Mouse (Mus musculus): ENCODE results near the gene Ctr9.

DNA sequence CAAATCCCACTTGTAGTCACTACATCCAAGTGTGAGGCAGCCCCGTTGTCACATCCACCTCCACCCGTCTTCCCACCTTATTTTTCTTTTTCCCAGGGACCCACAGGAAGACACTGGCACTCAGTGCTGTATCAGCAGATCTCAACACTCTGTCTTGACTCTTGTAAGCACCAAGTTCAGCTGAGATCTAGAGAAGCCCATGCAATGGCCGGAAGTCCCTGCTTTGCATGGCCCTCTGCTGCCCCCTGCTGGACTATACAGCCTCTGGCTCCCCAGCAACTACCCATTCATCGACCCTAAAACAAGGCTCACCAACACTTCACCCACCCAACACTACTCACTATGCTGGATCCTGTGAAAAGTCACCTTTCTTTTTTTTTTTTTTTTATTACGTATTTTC is 13.9 kb upstream of the Ctr9 start:
- TF ChIP-seq CTCF (IDR thresholded peaks at IDR 0.05; ENCODE audit: extremely low read depth, insufficient read length, insufficient replicate concordance, low read depth, low read length) (peak; percentile 99), POLR2A (IDR thresholded peaks at IDR 0.05; ENCODE audit: low read depth, low read length) (no peak)

Measured in small intestine, adult 2 months (tissue).